Mouse (Mus musculus) erythroblast, embryonic 14.5 days (primary cell): Measurements from ENCODE around the gene Tcn2.

Source experiments
- GATA1 ChIP-seq: IDR thresholded peaks from 2 replicates; pipeline ENCODE4 v1.6.1; 2012; ENCODE audit warnings: low read length, inconsistent platforms, mixed read lengths
- TAL1 ChIP-seq: IDR thresholded peaks from 3 replicates; pipeline ENCODE4 v1.6.1; 2012; ENCODE audit warnings: low read length, inconsistent platforms, mixed read lengths

GRCm38 (mm10) chr11:3912100-3912874 lies 19.7 kb downstream of the Tcn2 start:
- TF ChIP-seq GATA1 (no peak), TAL1 (no peak)
